Mouse (Mus musculus) WW6 (cell line): ENCODE measurements around the gene Kif3c.

ENCODE experiments used
- DNase-seq: peaks from one replicate; pipeline ENCODE4 v3.0.0-alpha.2; 2013; ENCODE audit warnings: low read depth, low spot score

Kif3c gene

DNA sequence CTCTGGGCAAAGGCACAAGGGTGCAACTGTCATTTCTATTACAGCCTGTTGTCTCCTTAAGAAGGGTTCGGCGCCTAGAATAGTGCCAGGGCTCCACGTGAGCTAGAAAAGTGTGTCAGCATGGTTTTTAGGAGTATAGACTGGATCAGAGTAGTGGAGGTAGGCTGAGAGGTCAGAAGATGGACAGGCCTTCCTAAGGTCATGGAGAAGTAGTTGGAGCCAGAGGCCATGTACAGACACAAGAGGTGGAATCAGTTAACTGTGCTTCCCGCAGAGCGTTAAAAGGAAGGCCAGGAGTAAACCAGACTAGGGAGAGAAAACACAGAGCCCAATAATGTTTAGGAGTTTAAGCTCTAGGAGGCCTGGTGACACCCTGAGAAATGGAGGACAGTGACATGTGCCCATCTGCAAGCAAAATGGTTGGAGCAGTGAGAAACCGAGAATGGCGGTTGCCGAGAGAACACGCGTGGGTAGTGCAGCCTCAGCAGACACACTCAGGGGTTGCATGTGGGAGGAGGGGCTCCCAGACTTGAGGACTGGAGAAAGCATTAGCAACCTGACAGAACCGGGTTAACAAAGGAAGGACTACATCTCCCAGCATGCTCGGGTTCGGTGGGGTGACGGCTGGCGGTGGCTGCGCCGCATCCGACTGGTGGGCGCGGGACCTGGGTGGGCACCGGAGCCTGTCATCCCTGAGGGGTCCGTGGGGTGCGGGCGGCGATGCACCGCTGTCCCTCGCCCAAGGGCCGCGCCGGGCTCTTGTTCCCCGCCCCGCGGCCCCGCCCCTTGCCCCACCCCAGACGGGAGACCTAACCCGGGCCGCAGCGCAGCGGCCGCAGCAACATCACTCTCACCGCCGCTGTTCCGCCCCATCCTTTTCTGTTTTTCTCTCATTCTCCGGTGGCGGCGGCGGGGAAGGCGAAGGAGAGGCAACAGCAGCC lies at the start of gene Kif3c:
TSS of gene Kif3c (plus strand) at position 625 of the 941 bp plus-strand sequence.
- no peak for DNase-seq

DNA sequence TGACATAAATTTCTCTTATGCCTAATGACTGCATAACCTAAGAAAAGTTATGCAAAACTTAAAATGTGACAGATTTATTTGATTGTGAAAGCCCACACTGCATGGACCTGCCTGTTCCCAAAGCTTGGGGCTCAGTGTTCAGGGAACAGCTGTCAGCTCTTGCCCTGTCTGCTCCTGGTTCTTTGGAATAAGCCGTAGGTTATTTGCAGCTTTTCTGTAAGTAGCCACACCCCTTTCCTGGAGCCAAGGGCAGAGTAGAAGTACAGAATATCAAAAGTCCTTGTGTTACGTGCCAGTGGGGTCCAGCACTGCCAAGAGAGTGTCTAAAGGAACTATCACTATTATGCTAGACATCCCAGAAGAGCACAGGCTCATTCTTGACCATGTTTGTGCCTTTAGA lies 48.8 kb upstream of the Kif3c start:
- no peak for DNase-seq

DNA sequence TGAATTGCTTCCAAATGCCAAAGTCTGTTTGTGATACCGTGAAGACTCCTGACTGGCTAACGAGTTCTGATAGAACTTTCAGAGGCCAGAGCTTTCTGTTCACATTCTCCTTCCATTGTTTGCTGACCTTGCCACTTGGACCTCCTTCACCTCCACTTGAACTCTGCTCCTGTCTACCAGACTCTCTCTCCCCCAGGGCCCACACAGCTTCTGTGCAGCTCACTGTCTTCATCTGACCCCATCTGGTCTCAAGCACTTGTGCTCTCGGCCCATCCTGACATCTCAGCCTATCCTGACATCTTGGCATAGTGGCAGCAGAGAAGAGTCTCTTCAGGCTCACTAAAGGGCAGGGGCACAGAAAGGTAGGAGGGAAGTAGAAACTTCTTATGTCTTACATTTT lies 48.0 kb upstream of the Kif3c start:
- no peak for DNase-seq

DNA sequence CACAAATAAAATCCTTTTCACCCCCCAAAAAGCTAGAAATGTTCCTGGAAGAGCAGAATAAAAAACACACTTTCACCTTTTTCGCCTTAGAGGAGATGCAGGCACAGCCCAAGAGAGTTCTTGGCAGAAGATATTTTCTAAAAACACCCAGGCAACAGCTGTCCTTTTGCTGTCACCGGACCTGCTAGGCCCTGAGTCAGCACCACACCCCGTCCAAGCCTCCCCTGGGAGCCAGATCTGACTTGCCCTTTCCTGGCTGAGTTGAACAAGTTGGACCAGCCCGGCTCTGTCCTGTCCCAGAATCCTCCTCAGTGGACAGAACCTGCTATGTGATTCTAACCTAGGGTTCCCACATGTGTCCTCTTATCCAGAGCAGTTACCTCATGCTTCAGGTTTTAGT lies 45.6 kb upstream of the Kif3c start:
- DNase-seq = no peak

DNA sequence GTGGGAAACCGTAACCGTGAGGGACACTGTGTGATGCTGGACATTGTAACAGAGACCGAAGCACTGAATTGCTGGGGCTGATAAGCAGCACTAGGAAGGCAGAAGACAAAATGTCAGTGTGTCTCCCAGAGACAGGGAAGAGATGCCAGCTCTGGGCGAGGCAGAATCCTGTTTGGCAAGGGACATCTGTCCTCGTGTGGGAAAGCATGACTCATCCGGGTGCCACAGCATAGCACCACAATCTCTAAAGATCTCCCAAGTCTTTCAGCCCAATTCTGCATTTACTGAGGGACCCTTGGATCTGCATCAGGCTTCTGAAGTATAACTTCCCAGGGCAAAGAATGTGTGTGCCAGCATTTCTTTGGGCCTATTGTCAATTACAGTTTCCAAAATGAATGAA lies 41.7 kb upstream of the Kif3c start:
- DNase-seq = no peak

DNA sequence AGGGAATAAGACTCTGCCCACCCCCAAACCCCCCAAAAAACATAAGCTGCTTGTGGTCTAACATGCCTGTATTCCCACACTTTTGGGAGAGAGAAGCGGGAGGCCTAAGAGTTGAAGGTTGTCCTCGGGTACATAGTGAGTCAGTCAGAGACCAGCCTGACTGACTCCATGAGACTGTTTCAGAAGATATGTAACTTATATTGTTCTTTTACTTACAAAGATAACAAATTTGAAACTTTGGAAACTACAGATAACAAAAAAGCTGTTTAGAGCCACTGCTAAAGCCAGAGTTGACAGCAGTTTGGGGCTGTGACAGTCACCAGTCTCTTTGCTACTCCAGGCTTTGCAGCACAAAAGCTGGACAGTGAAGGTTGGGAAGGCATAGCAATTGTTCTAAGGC lies 39.7 kb upstream of the Kif3c start:
- DNase-seq = no peak

DNA sequence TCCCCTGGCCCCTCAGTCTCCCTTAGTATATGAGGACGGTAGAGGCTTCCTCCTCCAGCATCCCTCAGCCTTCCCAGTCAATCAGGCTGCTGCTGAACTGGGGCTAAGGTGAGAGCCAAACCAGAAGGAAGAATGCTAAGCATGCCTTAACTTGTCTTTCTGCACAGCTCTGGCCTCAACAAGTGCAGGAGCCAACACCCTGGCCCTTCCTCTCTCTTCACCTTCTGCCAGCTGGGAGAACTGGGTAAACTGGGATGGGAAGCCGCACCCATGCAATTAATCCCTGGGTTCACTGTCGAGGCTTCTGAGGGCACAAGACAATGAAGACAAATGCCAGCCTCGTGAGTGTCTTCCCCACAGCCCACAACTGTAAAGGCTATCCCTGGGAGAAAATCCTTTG lies 35.3 kb upstream of the Kif3c start:
- no peak for DNase-seq

DNA sequence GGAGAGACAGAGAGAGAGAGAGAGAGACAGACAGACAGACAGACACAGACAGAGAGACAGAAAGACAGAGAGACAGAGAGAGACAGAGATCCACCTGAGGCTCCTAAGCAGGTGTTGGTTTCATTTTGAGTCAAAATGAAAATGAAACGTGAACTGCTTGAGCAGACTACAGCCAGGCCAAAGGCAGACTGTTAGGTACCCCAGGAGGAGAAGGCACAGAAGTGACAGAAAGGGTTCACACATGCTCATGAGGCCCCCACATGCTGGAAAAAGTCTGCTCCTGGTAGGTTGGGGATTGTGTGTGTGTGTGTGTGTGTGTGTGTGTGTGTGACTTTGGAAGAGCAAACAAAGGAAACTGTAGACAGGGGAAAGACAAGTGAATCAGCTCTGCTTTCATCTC lies 26.0 kb upstream of the Kif3c start:
- no peak for DNase-seq

DNA sequence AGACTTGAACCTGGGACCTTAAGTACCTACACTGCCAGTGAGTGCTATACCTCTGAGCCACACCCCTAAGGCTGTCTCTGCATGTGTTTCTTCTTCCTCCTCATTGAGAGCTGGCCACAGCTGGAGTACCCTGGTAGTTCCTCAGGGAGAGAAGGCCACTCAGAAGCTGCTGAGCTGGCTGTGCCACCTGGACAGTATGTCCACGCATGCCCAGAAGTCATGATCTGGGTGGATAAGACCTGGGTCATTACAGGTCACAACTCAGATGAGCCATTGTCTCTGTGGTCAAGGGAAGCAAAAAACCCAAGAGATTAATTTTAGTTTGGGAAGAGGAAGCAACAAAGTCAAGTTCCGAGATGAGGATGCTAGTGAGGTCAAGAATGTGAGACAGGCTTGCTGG lies 20.8 kb upstream of the Kif3c start:
- DNase-seq = no peak

DNA sequence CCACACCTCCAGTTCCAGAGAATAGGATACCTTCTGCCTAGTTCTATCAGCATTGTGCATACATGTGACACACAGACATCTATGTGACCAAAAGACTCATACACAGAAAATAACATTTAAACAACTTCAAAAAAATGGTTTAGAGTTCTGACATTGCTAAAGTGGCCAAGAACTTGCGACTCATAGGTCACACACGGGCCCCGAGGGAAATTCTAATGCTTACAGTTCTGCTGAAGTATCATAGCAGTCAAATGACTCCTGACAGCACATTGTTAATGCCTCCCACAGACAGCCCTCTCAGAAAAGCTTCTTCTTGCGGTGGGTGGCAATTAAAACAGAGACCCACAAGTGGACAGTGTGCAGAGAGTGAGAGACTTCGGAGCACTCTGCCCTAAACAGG lies 19.9 kb upstream of the Kif3c start:
- no peak for DNase-seq

DNA sequence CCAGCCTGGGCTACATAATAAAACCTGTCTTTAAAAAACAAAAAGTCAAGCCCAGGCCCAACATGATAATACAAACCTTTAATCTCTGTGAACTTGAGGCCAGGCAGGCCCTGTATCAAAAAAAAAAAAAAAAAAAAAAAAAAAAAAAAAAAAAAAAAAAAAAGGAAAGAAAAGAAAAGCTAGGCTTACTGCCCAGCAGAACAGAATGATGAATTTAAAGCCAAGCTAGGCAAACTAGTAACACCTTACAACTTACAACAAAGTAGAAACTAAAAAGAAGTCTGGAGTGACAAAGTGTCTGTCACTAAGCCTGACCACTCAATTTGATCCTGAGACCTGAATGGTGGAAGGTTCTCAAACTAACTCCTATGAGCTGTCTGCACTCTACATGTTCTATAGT lies 17.2 kb upstream of the Kif3c start:
- DNase-seq = no peak

DNA sequence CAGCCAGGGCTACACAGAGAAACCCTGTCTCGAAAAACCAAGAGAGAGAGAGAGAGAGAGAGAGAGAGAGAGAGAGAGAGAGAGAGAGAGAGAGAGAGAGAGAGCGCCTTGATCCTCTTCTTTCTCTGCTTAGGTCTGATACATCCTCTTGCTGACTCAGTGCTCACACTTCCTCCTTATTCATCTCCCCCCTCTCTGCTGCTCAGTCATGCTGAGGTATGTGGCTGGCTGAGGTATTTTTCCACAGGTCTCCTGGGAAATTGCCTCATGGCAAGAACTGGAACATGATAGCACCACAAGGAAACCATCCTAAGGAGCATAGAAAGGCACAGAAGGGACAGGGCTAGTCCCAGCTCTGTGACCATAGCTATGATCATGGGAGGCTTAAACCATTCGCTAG lies 15.5 kb upstream of the Kif3c start:
- no peak for DNase-seq

DNA sequence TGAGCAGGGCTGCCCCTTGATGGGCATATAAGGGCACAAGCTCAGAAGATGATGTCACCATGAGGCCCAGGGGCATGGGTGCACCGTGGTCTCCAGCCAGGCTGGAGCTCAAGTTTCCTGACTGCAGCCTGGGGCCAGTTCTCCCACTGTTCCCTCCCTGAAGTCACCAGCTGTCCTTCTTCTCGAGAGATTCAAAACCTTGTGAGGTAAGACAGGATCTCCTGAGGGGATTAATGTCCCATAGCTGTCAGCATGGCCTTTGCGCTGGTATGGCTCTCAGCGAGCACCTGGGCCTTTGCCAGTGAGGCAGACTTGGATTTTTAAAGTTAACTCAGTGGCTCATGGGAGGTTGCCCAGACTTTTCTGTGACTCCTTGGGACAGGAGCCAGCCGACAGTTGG lies 14.8 kb upstream of the Kif3c start:
- DNase-seq = no peak

DNA sequence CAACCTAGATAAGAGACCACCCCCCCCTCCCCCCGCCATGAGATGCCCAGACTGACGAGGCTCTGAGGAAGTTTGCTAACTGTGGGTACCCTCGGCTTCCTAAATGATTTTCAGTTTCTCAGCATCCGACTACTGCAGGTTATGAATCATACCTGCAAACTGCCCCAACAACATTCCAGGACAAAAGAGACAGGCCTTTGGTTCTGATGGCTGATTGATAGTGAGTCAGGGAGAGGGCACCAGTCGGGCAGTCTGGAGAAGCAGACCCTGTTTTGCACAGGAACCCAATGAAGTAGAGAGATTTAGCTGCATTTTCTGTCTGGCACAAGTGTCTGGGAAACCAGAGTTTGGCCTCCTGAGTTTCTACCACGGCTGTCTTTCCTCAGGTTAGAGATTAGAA lies 12.7 kb upstream of the Kif3c start:
- no peak for DNase-seq

DNA sequence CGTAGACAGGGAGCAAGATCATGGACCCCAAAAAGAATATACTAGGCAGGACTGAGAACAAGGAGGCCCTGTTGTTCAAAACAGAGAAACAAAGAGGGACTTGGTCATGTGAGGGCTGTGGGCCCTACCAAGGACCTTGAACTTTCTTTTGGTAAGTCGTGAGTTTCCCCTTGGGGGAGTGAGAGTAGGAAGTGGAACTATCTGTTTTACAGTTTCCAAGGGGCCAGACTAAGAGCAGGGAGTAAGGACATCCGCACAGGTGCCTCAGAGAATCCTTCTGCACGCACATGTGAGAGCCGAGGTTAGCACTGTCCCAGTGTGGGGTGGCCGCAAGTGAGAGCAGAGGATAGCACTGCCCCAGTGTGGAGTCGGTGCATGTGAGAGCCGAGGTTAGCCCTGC lies 9.9 kb upstream of the Kif3c start:
- DNase-seq = no peak

DNA sequence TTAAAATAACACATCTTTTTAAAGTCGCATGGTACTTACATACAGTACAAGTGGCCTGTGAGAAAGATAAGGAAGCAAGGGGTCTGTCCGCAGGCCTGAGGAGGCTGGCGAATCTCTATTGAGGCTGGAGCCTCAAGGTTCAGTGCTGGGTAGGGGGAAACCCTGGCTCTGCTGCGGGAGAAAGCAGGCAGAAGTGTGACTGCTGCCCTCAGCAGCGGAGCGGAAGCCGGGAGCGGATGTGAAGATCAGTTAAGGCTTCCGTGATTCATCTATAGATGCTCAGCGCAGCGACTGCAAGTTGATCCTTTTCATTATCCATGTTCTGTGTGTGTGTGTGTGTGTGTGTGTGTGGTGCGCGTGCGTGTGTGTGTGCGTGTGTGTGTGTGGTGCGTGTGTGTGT lies 8.1 kb upstream of the Kif3c start:
- no peak for DNase-seq

DNA sequence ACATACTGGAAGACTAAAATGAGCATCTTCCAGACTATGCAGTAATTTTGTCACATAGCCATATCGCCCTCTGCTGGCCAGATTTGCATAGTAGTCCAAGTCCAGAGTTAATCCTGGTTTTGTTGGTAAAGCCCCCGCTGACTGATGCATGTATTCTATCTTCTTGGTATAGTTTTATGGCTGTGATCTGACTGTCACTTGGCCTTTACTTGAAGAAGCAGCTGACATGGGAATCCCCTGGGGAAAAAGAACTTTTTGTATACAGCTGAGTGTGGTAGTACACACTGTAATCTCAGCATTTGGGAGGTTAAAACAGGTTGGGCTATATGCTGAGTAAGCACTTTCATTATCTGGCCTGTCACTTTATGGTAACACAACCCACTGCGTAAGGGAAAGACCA lies 5.6 kb upstream of the Kif3c start:
- DNase-seq = no peak

DNA sequence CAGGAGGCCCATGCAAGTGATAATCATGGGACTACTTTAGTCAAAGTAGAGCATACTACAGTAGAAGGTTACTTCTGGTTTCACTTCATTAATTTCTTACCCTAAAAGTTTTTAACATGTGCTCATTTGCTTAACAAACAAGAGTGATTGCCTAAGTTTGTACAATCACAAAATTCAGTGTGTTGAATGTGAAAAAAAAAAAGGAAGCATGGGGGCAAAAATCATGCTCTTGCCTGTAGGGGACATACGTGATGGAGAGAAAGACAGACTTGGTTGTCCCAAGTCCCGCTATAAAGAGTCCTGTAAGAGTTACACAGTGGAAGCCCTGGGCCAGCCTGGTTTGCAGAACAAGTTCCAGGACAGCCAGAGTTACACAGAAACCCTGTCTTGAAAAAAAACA lies 4.9 kb upstream of the Kif3c start:
- DNase-seq = no peak

DNA sequence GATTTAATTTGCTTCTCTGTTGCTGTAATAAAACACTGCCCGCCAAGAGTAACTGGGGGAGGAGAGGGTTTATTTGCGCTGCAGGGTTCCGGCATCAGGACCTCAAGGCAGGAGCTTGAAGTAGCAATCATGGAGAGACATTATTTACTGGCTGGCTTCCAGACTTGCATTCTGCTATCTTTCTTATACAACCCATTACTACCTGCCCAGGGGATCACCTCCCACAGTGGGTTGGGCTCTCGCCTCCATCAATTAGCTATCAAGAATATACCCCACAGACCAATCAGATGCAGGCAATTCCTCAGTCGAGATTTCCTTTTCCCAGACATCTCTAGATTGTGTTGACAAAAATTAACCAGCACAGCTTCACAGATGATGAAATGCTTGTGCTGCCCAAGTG lies 856 bp upstream of the Kif3c start:
- no peak for DNase-seq

DNA sequence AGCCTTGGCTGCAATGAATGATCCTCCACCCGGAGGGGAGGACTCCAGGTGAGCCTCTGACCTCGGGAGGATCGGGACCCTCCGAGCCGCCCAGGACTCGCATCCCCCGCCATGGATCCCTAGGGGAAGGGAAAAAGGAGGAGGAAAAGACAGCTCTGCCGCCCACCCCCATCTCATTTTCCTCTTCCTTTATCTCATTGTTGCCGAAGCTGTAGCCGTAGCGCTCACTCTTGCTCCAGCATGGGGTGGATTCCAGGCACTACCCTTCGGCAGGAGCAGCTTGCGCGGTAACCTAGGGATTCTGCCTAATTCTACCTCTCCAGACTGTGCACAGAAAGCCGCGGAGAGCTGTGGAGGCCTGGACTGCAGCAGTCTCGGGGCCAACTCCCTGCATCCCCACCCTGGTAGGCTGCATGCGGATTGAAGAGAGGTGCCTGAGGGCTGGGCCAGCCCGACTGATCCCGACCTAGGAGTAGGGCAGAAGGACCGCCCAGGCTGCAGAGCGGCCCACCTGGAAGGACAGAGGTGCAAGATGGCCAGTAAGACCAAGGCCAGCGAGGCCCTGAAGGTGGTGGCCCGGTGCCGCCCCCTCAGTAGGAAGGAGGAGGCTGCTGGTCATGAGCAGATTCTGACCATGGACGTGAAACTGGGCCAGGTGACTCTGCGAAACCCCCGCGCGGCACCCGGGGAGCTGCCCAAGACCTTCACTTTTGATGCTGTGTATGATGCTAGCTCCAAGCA lies 687 bp downstream of the Kif3c start:
- no peak for DNase-seq

DNA sequence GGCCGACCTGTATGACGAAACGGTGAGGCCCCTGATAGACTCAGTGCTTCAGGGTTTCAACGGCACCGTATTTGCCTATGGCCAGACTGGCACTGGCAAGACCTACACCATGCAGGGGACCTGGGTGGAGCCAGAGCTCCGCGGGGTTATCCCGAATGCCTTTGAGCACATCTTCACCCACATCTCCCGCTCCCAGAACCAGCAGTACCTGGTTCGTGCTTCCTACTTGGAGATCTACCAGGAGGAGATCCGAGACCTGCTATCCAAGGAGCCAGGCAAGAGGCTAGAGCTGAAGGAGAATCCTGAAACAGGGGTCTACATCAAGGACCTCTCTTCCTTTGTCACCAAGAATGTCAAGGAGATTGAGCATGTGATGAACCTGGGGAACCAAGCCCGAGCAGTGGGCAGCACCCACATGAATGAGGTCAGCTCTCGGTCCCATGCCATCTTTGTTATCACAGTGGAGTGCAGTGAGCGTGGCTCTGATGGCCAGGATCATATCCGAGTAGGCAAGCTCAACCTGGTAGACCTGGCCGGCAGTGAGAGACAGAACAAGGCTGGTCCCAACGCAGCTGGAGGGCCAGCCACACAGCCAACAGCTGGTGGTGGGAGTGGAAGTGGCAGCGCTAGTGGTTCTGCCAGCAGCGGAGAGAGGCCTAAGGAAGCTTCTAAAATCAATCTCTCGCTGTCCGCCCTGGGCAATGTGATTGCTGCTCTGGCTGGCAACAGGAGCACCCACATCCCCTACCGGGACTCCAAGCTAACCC lies 1.4 kb downstream of the Kif3c start:
- no peak for DNase-seq

DNA sequence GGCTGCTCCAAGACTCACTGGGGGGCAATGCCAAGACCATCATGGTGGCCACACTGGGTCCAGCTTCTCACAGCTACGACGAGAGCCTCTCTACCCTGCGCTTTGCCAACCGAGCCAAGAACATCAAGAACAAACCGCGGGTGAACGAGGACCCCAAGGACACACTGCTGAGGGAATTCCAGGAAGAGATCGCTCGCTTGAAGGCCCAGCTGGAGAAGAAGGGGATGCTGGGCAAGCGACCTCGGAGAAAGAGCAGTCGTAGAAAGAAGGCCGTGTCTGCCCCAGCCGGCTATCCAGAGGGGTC lies 2.0 kb downstream of the Kif3c start:
- no peak for DNase-seq

DNA sequence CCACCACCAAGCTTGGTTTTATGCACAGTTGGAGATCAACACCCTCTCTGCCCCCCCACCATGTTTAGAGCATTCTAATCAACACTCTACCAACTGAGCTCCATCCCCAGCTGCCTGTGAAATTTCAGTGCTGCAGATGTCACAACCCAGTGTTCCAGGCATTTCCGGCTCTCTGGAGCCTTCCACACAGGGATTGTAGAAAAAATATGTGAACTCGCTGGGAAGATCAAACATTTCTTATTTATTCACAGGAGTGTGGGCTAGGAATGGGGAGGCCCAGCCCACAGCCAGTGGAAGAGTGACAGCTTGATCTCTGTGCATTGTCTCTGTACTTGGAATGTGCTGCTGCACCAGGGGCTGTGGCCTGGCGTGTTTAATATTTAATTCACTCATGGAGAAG lies 3.8 kb downstream of the Kif3c start:
- DNase-seq = no peak
